In genomic region chr19:29472946-29473345, GRCm38 (mm10) we compare ENCODE assay signal across 19 mouse cellular contexts.
"Had no signal": no experiment of that assay in that cellular context is flagged by ENCODE, and none has a peak within 500 bp of the region (broad histone marks: within the 10 kb centered on the region; RNA-seq: fewer than 3 reads in every experiment).

No protein-coding gene starts in this region.

- H3K27ac ChIP-seq: limb, embryonic 12.5 days; limb, embryonic 15.5 days; liver, embryonic 14.5 days; macrophage; midbrain, embryonic 13.5 days; neural tube, embryonic 13.5 days; stomach, embryonic 15.5 days had no signal

- H3K4me3 ChIP-seq: limb, embryonic 12.5 days; limb, embryonic 15.5 days; midbrain, embryonic 13.5 days; myocyte; neural tube, embryonic 13.5 days; stomach, embryonic 15.5 days had no signal

- ATAC-seq: liver, postnatal 0 days; lung, postnatal 0 days; midbrain, embryonic 13.5 days; midbrain, embryonic 16.5 days had no signal

- H3K4me2 ChIP-seq: limb, embryonic 12.5 days; limb, embryonic 15.5 days; liver, embryonic 11.5 days; lung, embryonic 14.5 days; midbrain, embryonic 13.5 days; neural tube, embryonic 13.5 days; stomach, embryonic 15.5 days had no signal

- DNase-seq: kidney, postnatal 14 days; kidney, postnatal 4 days; left cerebral cortex, postnatal 4 days; liver, postnatal 0 days; lung, embryonic 14.5 days; right cerebral cortex, postnatal 14 days; right cerebral cortex, postnatal 4 days; thymus, postnatal 25 days had no signal

- H3K9ac ChIP-seq: limb, embryonic 12.5 days; limb, embryonic 15.5 days; liver, embryonic 14.5 days; liver, postnatal 0 days; lung, embryonic 14.5 days; midbrain, embryonic 13.5 days; neural tube, embryonic 13.5 days; stomach, embryonic 15.5 days had no signal

- H3K27me3 ChIP-seq: limb, embryonic 12.5 days; limb, embryonic 15.5 days; midbrain, embryonic 13.5 days; neural tube, embryonic 13.5 days; stomach, embryonic 15.5 days had no signal

- H3K36me3 ChIP-seq: limb, embryonic 12.5 days; limb, embryonic 15.5 days; midbrain, embryonic 13.5 days; neural tube, embryonic 13.5 days; stomach, embryonic 15.5 days had no signal

- H3K9me3 ChIP-seq: limb, embryonic 12.5 days; limb, embryonic 15.5 days; midbrain, embryonic 13.5 days; neural tube, embryonic 13.5 days; stomach, embryonic 15.5 days had no signal
